Mouse (Mus musculus) layer of hippocampus, postnatal 14 days (tissue): Measurements from ENCODE around the gene Tubb1. TPM values are rescaled to one million over a fixed set of nuclear protein-coding genes. Genes with fewer than 3 reads are reported as not detected.

Source experiments
- DNase-seq, 2 experiments: peaks; one replicate each; pipeline ENCODE4 v3.0.0; 2021 to 2022; ENCODE audit warnings: low spot score in 2 of 2, mixed read lengths in 1 of 2
- total RNA-seq, 2 experiments: library from RNA; stranded (reverse); gene quantifications; 2 replicates each; pipeline ENCODE4 v1.2.3; 2021

The Tubb1 gene
- total RNA-seq, 2 experiments from 2014 or later = not detected

- no peak for DNase-seq
These were observed 51.0 kb downstream of the Tubb1 start for GRCm38 (mm10) chr2:174501517-174501916.

GRCm38 (mm10) chr2:174502321-174502720, 51.8 kb downstream of the Tubb1 start:
- DNase-seq = no peak

- DNase-seq = no peak
These were observed 52.5 kb downstream of the Tubb1 start for GRCm38 (mm10) chr2:174502831-174503460.

Other genes with a start within 250 kb of the Tubb1 start
- 1,000 to 10,000 TPM; 1,917 to 1,971 TPM for gene Gnas, start 166.4 kb upstream of the Tubb1 start, total RNA-seq
- 1 to 10 TPM; 2.6 to 2.8 TPM for gene Gm20721, start 104.0 kb upstream of the Tubb1 start, total RNA-seq
- gene Nelfcd, start 34.9 kb upstream of the Tubb1 start, total RNA-seq = 10 to 100 TPM; 51.5 to 52.0 TPM
- gene Ctsz, start 11.7 kb upstream of the Tubb1 start, total RNA-seq = 10 to 100 TPM; 20.3 to 26.8 TPM
- gene Atp5e, start 13.4 kb downstream of the Tubb1 start, total RNA-seq = 100 to 1,000 TPM; 339 TPM
- 10 to 100 TPM; 41.3 to 42.5 TPM for gene Prelid3b, start 22.4 kb downstream of the Tubb1 start, total RNA-seq
- gene Zfp831, start 192.8 kb downstream of the Tubb1 start, total RNA-seq = 1 to 10 TPM; 9.4 to 9.7 TPM